Mouse (Mus musculus) gastrocnemius, postnatal 14 days (tissue): ENCODE results near the gene Mbnl3. TPM values are rescaled to one million over a fixed set of nuclear protein-coding genes. Genes with fewer than 3 reads are reported as not detected.

Experiments used
- microRNA-seq, 2 experiments: library from miRNA; unstranded; fragments of <30 nt; microRNA quantifications; one replicate each; pipeline ENCODE4 v1.2.0; 2021
- total RNA-seq, 2 experiments: library from RNA; stranded (reverse); gene quantifications; 2 replicates each; pipeline ENCODE4 v1.2.3; 2021

Mbnl3 gene
- total RNA-seq, 2 experiments from 2014 or later: 1.8 to 2.1 TPM

Small RNA genes within 50 kb of the gene (microRNA-seq; reads per million reads assigned to microRNA genes)
- 0 reads per million in 2 experiments for gene Gm23417

Other genes starting within 250 kb of the Mbnl3 start
- gene Rap2c, start 188.5 kb downstream of the Mbnl3 start, total RNA-seq: 10 to 100 TPM; 25.3 to 28.1 TPM